Mouse (Mus musculus) stomach, embryonic 14.5 days (tissue): ENCODE measurements around the gene Timm22. TPM values are rescaled to one million over a fixed set of nuclear protein-coding genes. Genes with fewer than 3 reads are reported as not detected.

ENCODE experiments used
- ATAC-seq: fragments of 200-750 bp; cut with Nextera tagmentation; 2 replicates; pipeline ENCODE4 v1.8.0; 2017; ENCODE audit warnings: low read depth, moderate TSS enrichment; ENCODE audit not compliant: insufficient number of reproducible peaks, insufficient read depth, low FRiP score
- H3K27ac ChIP-seq: fragments of 300-500 bp; sonication (generic); 2 replicates; pipeline ENCODE4 v1.5.1; 2014; ENCODE audit warnings: mild to moderate bottlenecking, low read length, moderate library complexity, mixed read lengths
- H3K27me3 ChIP-seq: fragments of 300-500 bp; sonication (generic); 2 replicates; pipeline ENCODE4 v1.6.1; 2014; ENCODE audit warnings: low read length, control low read depth, mixed read lengths; ENCODE audit not compliant: control insufficient read depth, insufficient read depth
- H3K36me3 ChIP-seq: fragments of 300-500 bp; sonication (generic); 2 replicates; pipeline ENCODE4 v1.6.1; 2014; ENCODE audit warnings: mild to moderate bottlenecking, control low read depth, low read length, moderate library complexity, mixed read lengths; ENCODE audit not compliant: control insufficient read depth, insufficient read depth
- H3K4me1 ChIP-seq: fragments of 300-500 bp; sonication (generic); 2 replicates; pipeline ENCODE4 v1.6.1; 2014; ENCODE audit warnings: low read length, control low read depth, mixed read lengths; ENCODE audit not compliant: control insufficient read depth, insufficient read depth
- H3K4me2 ChIP-seq: fragments of 300-500 bp; sonication (generic); replicated peaks from 2 replicates; pipeline ENCODE4 v1.6.1; 2014; ENCODE audit warnings: low read depth, low read length, control low read depth
- H3K4me3 ChIP-seq: fragments of 300-500 bp; sonication (generic); 2 replicates; pipeline ENCODE4 v1.5.1; 2014; ENCODE audit warnings: low read depth, low read length, control low read depth
- H3K9ac ChIP-seq: fragments of 300-500 bp; sonication (generic); replicated peaks from 2 replicates; pipeline ENCODE4 v1.6.1; 2014; ENCODE audit warnings: low read depth, mild to moderate bottlenecking, control low read depth, low read length, moderate library complexity, mixed read lengths
- H3K9me3 ChIP-seq: fragments of 300-500 bp; sonication (generic); 2 replicates; pipeline ENCODE4 v1.6.1; 2016; ENCODE audit warnings: low read depth, low read length, control low read depth; ENCODE audit not compliant: control insufficient read depth
- WGBS: fragments of 180-500 bp; shearing (Covaris S2); extraction: QIAGEN DNeasy Blood & Tissue Kit; methylation state at CpG from one replicate; pipeline ENCODE4 v1.1.7; 2014; 5-methylcytosine and 5-hydroxymethylcytosine counted together
- polyA plus RNA-seq: library from polyadenylated mRNA; unstranded; fragments of >200 nt; fragmentation: Nextera tagmentation; extraction: Ambion mirVana; gene quantifications from 2 replicates; pipeline ENCODE4 v1.2.1, GENCODE M21; 2014

Timm22 gene
- polyA plus RNA-seq, 1 experiment from 2014 or later = 115 TPM

DNA sequence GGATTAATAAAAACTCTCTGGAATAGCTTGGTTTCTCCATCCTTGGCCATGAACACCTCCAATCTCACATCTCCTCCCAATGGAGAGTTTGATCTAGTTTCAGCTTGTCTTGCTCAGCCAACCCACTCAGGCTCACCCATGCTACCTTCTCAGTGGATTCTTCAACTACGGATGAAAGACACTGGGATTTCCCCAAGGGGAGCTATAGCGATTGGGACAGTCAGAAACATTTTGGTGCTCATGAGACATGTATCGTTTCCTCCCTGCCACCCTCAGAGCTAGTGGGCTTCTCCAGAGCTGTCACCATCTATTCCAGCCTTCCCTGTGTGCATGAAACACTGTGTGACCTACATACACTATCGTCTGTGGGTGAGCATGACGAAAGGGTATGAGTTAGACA, 54.9 kb downstream of the Timm22 start:
- peaks cover under 1% of the 10 kb centered on the region; the same call in 1 of the 2 replicates for H3K4me1 ChIP-seq
- WGBS = 91% methylated on average over 5 of the region's 5 CpGs
- H3K9ac ChIP-seq = no peak overlapping the region
- no peaks in the 10 kb centered on the region for H3K9me3 ChIP-seq
- H3K27ac ChIP-seq = no peak overlapping the region
- H3K4me3 ChIP-seq = no peak overlapping the region
- H3K4me2 ChIP-seq = no peak overlapping the region
- peaks cover 38% of the 10 kb centered on the region; the same call in 1 of the 2 replicates for H3K36me3 ChIP-seq
- ATAC-seq = no peak
- no peaks in the 10 kb centered on the region for H3K27me3 ChIP-seq

DNA sequence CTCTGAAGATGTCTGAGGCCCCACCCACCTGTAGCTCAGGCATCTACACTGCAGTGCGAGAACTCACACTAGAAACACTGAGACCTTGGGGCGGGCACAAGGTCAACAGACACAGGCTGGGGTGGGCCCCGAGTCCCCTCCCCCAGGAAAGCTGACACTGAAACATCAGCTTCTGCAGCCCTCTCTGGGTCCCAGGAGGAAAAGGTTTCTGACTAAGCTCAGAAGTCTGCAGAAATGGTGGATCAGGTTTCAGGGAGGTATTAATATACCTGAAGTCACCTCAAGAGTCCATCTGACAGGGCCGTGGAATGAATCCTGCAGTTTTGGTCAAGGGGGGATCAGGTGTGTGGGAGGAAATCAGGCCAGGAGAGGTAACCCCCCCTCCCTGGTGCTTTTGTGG, 59.1 kb downstream of the Timm22 start:
- no peak overlapping the region for H3K4me2 ChIP-seq
- peaks cover 31% of the 10 kb centered on the region for H3K4me1 ChIP-seq
- no peak; the same call in 1 of the 2 replicates for ATAC-seq
- H3K27me3 ChIP-seq = no peaks in the 10 kb centered on the region
- no peak overlapping the region for H3K4me3 ChIP-seq
- no peaks in the 10 kb centered on the region for H3K9me3 ChIP-seq
- peaks cover 28% of the 10 kb centered on the region for H3K36me3 ChIP-seq
- no peak overlapping the region for H3K9ac ChIP-seq
- 69% methylated on average over 4 of the region's 4 CpGs for WGBS
- no peak overlapping the region for H3K27ac ChIP-seq

Other genes with a start within 250 kb of the Timm22 start
- 39.2 and 41.7 TPM in 2 replicates for gene Vps53, start 227.3 kb upstream of the Timm22 start, polyA plus RNA-seq
- gene Fam57a, start 227.3 kb upstream of the Timm22 start, polyA plus RNA-seq = 73.3 and 80.6 TPM in 2 replicates
- gene Dbil5, start 189.3 kb upstream of the Timm22 start, polyA plus RNA-seq = 0.49 and 1.3 TPM in 2 replicates
- gene Gemin4, start 189.3 kb upstream of the Timm22 start, polyA plus RNA-seq = 29.1 and 31.8 TPM in 2 replicates
- gene Mrm3, start 163.2 kb upstream of the Timm22 start, polyA plus RNA-seq = 24.4 and 26.3 TPM in 2 replicates
- 135 and 155 TPM in 2 replicates for gene Glod4, start 163.2 kb upstream of the Timm22 start, polyA plus RNA-seq
- gene Nxn, start 7.8 kb upstream of the Timm22 start, polyA plus RNA-seq = 50.4 and 50.5 TPM in 2 replicates
- gene Abr, start 215.4 kb downstream of the Timm22 start, polyA plus RNA-seq = 42.7 and 49.0 TPM in 2 replicates